Mouse (Mus musculus): Measurements from ENCODE around the gene Bahcc1.
A peak's percentile ranks its signal among the peaks of the same experiment; 100 is the strongest.

Bahcc1 gene

DNA sequence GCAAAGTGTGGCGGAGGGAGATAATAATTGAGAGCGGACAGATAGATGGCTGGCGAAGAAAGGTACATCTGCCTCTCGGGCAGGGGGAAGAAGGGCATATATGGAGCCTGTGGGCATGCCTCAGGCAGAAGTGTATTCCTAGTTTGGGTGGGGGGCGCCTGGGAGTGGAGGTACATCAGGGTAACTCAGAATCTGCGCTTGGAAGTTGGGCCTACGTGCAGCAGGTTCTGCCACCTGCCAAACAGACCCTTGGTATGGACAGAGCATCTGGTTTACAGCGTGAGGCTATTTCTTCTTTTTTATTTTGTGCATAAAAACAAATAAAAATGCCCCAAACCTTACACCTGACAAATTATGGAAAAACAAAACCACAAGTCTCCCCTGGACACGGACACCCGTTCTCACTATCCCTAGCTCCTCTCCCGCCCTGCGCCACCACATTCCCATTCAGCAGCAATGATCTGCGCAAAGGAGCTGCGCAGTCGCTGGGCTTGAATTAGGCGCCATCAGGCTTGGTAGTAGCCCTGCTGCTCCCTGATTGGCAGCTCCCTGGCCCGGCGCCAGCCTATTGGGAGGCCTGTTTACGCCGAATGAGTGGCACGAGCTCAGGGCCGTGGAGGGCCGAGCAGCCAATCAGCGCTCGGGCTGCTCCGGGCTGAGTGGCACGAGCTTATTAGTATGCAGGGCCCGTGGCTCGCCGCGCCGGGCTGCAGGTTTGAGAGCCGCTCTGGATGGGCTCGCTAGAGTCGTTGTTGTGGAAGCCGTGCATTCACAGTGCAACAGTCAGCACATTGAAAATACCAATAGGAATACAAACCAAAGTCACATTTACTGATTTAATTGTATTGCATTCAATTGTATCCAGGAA lies at the start of gene Bahcc1:
Bahcc1 (plus strand) TSS at position 718 of the 868 bp plus-strand sequence.
- Histone ChIP-seq H3K36me3 (ENCODE audit: insufficient read depth, low read length) (peaks cover 29% of the 10 kb centered on the region), H3K27me3 (ENCODE audit: insufficient read depth, low read length) (peaks cover 19% of the 10 kb centered on the region), H3K9me3 (ENCODE audit: low read length) (no peaks in the 10 kb centered on the region), H3K4me1 (replicated peaks; ENCODE audit: low read depth, low read length) (peaks cover 55% of the 10 kb centered on the region), H3K4me3 (replicated peaks; ENCODE audit: low read length) (peak within 1 kb of the TSS; percentile 92)
- TF ChIP-seq NANOG (IDR thresholded peaks at IDR 0.05; ENCODE audit: borderline replicate concordance, low read length), result no peak
- TF ChIP-seq CTCF (conservative IDR thresholded peaks at IDR 0.05; ENCODE audit: low read length), result no peak
- TF ChIP-seq POU5F1 (IDR thresholded peaks at IDR 0.05; ENCODE audit: borderline replicate concordance, low read length), result no peak

GRCm38 (mm10) chr11:120183180-120183579 lies 49.6 kb upstream of the Bahcc1 start:
- no peaks in the 10 kb centered on the region for H3K9me3 ChIP-seq (ENCODE audit: low read length)
- TF ChIP-seq NANOG (IDR thresholded peaks at IDR 0.05; ENCODE audit: borderline replicate concordance, low read length) (no peak), POU5F1 (IDR thresholded peaks at IDR 0.05; ENCODE audit: borderline replicate concordance, low read length) (no peak), CTCF (conservative IDR thresholded peaks at IDR 0.05; ENCODE audit: low read length) (no peak)
- H3K36me3 ChIP-seq (ENCODE audit: insufficient read depth, low read length), result no peaks in the 10 kb centered on the region
- peaks cover 77% of the 10 kb centered on the region for H3K4me1 ChIP-seq (replicated peaks; ENCODE audit: low read depth, low read length)
- peak overlapping the region; percentile 74 for H3K4me3 ChIP-seq (replicated peaks; ENCODE audit: low read length)
- H3K27me3 ChIP-seq (ENCODE audit: insufficient read depth, low read length), result peaks cover 37% of the 10 kb centered on the region

- Histone ChIP-seq H3K27me3 (ENCODE audit: insufficient read depth, low read length) (peaks cover 42% of the 10 kb centered on the region), H3K4me1 (replicated peaks; ENCODE audit: low read depth, low read length) (peaks cover 82% of the 10 kb centered on the region), H3K9me3 (ENCODE audit: low read length) (no peaks in the 10 kb centered on the region), H3K4me3 (replicated peaks; ENCODE audit: low read length) (peak overlapping the region; percentile 74), H3K36me3 (ENCODE audit: insufficient read depth, low read length) (no peaks in the 10 kb centered on the region)
- TF ChIP-seq NANOG (IDR thresholded peaks at IDR 0.05; ENCODE audit: borderline replicate concordance, low read length) (no peak), POU5F1 (IDR thresholded peaks at IDR 0.05; ENCODE audit: borderline replicate concordance, low read length) (no peak), CTCF (conservative IDR thresholded peaks at IDR 0.05; ENCODE audit: low read length) (no peak)
These were observed 49.0 kb upstream of the Bahcc1 start for GRCm38 (mm10) chr11:120183708-120184107.

GRCm38 (mm10) chr11:120184371-120185315 lies 48.1 kb upstream of the Bahcc1 start:
- Histone ChIP-seq H3K36me3 (ENCODE audit: insufficient read depth, low read length) (no peaks in the 10 kb centered on the region), H3K27me3 (ENCODE audit: insufficient read depth, low read length) (peaks cover 49% of the 10 kb centered on the region), H3K4me1 (replicated peaks; ENCODE audit: low read depth, low read length) (peaks cover 89% of the 10 kb centered on the region), H3K9me3 (ENCODE audit: low read length) (no peaks in the 10 kb centered on the region), H3K4me3 (replicated peaks; ENCODE audit: low read length) (peak overlapping the region; percentile 74)
- TF ChIP-seq CTCF (conservative IDR thresholded peaks at IDR 0.05; ENCODE audit: low read length) (no peak), POU5F1 (IDR thresholded peaks at IDR 0.05; ENCODE audit: borderline replicate concordance, low read length) (no peak), NANOG (IDR thresholded peaks at IDR 0.05; ENCODE audit: borderline replicate concordance, low read length) (no peak)

DNA sequence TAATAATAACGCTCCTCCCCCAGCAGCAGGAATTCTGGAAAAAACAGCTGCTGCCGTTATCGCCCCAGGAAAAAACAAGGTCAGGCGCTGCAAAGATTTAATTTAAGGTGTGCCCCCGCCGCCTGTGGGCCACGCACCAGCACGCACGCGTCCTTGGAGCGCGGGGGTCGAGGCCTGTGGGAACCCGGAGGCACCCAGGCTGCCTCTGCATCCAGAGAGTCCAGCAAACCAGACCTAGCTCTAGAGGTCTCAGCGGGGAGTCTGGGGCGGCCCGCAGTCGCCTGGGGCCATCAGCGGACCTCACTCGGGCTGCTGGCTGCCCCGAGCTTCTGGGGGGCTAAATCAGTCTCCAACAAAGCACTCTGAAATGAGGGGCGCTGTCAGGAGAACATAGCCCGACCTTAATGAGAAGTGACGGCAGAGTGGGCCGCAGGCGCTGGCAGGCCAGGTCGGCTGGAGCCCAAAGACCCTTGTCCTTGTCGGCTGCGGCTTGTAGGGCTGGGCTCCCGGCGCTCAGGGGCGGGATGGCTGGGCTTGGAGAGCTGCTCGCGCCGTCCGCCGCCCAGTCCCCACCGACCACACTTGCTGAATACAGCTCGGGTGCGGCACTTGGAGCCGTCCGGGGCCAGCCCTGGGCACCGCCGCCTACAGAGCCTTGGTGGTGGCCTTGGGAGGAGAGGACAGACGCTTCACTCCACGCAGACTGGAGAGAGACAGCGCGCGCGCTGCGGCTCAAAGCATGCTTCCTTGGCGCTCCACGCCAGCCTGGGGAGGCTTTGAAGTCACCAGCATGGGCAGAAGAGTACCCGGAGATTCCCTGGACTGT lies 47.2 kb upstream of the Bahcc1 start:
- peak overlapping the region; percentile 74 for H3K4me3 ChIP-seq (replicated peaks; ENCODE audit: low read length)
- peaks cover 49% of the 10 kb centered on the region for H3K27me3 ChIP-seq (ENCODE audit: insufficient read depth, low read length)
- peaks cover 88% of the 10 kb centered on the region for H3K4me1 ChIP-seq (replicated peaks; ENCODE audit: low read depth, low read length)
- H3K36me3 ChIP-seq (ENCODE audit: insufficient read depth, low read length), result no peaks in the 10 kb centered on the region
- H3K9me3 ChIP-seq (ENCODE audit: low read length), result no peaks in the 10 kb centered on the region
- TF ChIP-seq NANOG (IDR thresholded peaks at IDR 0.05; ENCODE audit: borderline replicate concordance, low read length) (no peak), POU5F1 (IDR thresholded peaks at IDR 0.05; ENCODE audit: borderline replicate concordance, low read length) (no peak), CTCF (conservative IDR thresholded peaks at IDR 0.05; ENCODE audit: low read length) (no peak)

DNA sequence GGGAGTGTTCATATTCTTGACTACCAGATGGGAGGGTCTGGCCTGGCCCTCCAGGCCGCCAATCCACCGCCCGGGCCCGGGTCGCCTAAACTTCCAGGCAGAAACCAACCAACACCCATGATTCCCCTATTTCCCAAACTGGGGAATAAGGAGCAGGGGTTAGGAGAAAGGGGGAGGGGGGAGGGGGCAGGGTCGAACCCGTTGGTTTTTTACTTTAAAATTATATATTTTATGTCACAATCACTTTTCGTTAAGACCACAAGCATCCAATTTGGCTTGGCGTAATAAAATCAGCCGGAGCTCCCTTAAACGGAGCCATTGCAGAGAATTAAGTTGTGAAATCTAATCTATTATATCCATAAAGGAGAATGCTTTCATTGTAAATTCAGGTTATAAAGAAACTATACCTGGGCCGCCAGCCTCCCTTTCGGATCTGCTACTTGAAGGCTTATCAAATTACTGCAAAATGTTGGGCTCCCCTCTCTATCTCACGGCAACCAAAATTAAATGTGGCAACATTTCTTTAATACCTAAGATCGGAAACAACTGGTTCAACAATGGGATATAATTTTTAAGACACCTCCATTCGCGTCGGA lies 46.5 kb upstream of the Bahcc1 start:
- Histone ChIP-seq H3K4me3 (replicated peaks; ENCODE audit: low read length) (peak overlapping the region; percentile 89), H3K4me1 (replicated peaks; ENCODE audit: low read depth, low read length) (peaks cover 93% of the 10 kb centered on the region), H3K27me3 (ENCODE audit: insufficient read depth, low read length) (peaks cover 49% of the 10 kb centered on the region), H3K9me3 (ENCODE audit: low read length) (no peaks in the 10 kb centered on the region), H3K36me3 (ENCODE audit: insufficient read depth, low read length) (no peaks in the 10 kb centered on the region)
- TF ChIP-seq CTCF (conservative IDR thresholded peaks at IDR 0.05; ENCODE audit: low read length) (no peak), NANOG (IDR thresholded peaks at IDR 0.05; ENCODE audit: borderline replicate concordance, low read length) (no peak), POU5F1 (IDR thresholded peaks at IDR 0.05; ENCODE audit: borderline replicate concordance, low read length) (no peak)

DNA sequence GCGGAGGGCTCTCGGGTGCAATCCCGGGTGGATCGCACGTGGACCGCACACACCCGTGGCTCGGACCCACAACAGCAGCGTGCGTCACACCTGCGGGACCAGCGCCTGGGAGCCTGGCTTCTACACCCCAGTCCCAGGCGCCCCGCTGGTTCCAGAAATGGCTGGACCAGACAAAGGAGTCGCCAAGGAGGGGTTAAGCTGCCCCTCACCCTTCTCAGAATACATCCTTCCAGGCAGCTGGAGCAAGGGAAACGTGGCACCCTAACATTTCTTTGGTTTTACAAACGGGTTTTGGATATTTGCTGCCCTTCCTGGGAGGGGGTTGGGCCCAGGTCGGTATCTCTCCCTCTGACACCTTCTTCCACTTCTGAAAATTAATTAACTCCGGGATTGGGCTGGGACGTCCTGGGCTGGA lies 45.9 kb upstream of the Bahcc1 start:
- H3K36me3 ChIP-seq (ENCODE audit: insufficient read depth, low read length), result no peaks in the 10 kb centered on the region
- H3K27me3 ChIP-seq (ENCODE audit: insufficient read depth, low read length), result peaks cover 54% of the 10 kb centered on the region
- H3K9me3 ChIP-seq (ENCODE audit: low read length), result no peaks in the 10 kb centered on the region
- peaks cover 93% of the 10 kb centered on the region for H3K4me1 ChIP-seq (replicated peaks; ENCODE audit: low read depth, low read length)
- TF ChIP-seq CTCF (conservative IDR thresholded peaks at IDR 0.05; ENCODE audit: low read length) (no peak), NANOG (IDR thresholded peaks at IDR 0.05; ENCODE audit: borderline replicate concordance, low read length) (no peak), POU5F1 (IDR thresholded peaks at IDR 0.05; ENCODE audit: borderline replicate concordance, low read length) (no peak)
- H3K4me3 ChIP-seq (replicated peaks; ENCODE audit: low read length), result peak overlapping the region; percentile 89

All from E14TG2a.4 (cell line).